Mouse (Mus musculus): Measurements from ENCODE around the gene Tm9sf4.

DNA sequence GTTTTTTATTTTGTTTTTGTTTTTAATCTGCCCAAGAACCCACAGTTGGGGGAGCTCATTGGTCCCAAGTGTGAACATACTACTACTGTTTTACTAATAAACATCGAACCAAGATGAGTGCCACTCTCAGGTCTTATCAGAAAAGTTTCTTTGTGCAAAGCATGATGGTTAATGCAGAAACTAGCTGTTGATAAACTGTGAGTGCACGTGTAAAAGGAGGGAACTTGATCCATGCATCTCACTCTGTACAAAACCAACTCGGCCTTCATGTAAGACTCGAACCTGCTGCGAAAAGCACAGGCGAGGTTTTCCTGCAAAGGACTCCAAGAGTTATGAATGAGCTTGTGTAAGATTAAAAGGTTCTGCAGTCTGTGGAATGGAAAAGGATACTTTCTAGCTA lies 41.6 kb upstream of the Tm9sf4 start:
- TF ChIP-seq CTCF (IDR thresholded peaks at IDR 0.05; ENCODE audit: low read depth) (no peak), EP300 (IDR thresholded peaks at IDR 0.05; ENCODE audit: low read depth) (no peak)

Data from heart, postnatal 0 days (tissue).